Mouse (Mus musculus) midbrain, postnatal 0 days (tissue): ENCODE data around the gene Tle2. TPM values are rescaled to one million over a fixed set of nuclear protein-coding genes. Genes with fewer than 3 reads are reported as not detected.

Source experiments
- ATAC-seq: fragments of 200-750 bp; cut with Nextera tagmentation; 2 replicates; pipeline ENCODE4 v1.8.0; 2017; ENCODE audit warnings: moderate number of reproducible peaks, mild to moderate bottlenecking, moderate TSS enrichment, moderate library complexity; ENCODE audit not compliant: low FRiP score
- DNase-seq: peaks from one replicate; pipeline ENCODE4 v3.0.0-alpha.2; 2015; ENCODE audit warnings: low spot score
- H3K27ac ChIP-seq: fragments of 300-500 bp; sonication (generic); 2 replicates; pipeline ENCODE4 v1.5.1; 2014; ENCODE audit warnings: low read depth, mild to moderate bottlenecking, low read length, mixed read lengths
- H3K27me3 ChIP-seq: fragments of 300-500 bp; sonication (generic); 2 replicates; pipeline ENCODE4 v1.6.1; 2014; ENCODE audit warnings: low read length, control low read depth, mixed read lengths; ENCODE audit not compliant: insufficient read depth
- H3K36me3 ChIP-seq: fragments of 300-500 bp; sonication (generic); 2 replicates; pipeline ENCODE4 v1.6.1; 2014; ENCODE audit warnings: low read length, control low read depth, mixed read lengths; ENCODE audit not compliant: insufficient read depth
- H3K4me1 ChIP-seq: fragments of 300-500 bp; sonication (generic); 2 replicates; pipeline ENCODE4 v1.6.1; 2014; ENCODE audit warnings: mild to moderate bottlenecking, control low read depth, antibody characterized with exemption, low read length, mixed read lengths; ENCODE audit not compliant: insufficient read depth
- H3K4me2 ChIP-seq: fragments of 300-500 bp; sonication (generic); 2 replicates; pipeline ENCODE4 v1.6.1; 2014; ENCODE audit warnings: low read depth, mild to moderate bottlenecking, low read length, mixed read lengths; ENCODE audit not compliant: poor library complexity, severe bottlenecking
- H3K4me3 ChIP-seq: fragments of 300-500 bp; sonication (generic); 2 replicates; pipeline ENCODE4 v1.5.1; 2014; ENCODE audit warnings: low read depth, mild to moderate bottlenecking, low read length, moderate library complexity
- H3K9ac ChIP-seq: fragments of 300-500 bp; sonication (generic); replicated peaks from 2 replicates; pipeline ENCODE4 v1.6.1; 2014; ENCODE audit warnings: mild to moderate bottlenecking, low read length, moderate library complexity, mixed read lengths; ENCODE audit not compliant: poor library complexity, severe bottlenecking
- H3K9me3 ChIP-seq: fragments of 300-500 bp; sonication (generic); 2 replicates; pipeline ENCODE4 v1.6.1; 2016; ENCODE audit warnings: low read length, control low read depth
- CTCF ChIP-seq: IDR thresholded peaks from 2 replicates; pipeline ENCODE4 v1.5.1; 2016; ENCODE audit warnings: antibody characterized with exemption, mild to moderate bottlenecking
- WGBS: fragments of 180-500 bp; shearing (Covaris S2); extraction: QIAGEN DNeasy Blood & Tissue Kit; methylation state at CpG from one replicate; pipeline ENCODE4 v1.1.7; 2014; 5-methylcytosine and 5-hydroxymethylcytosine counted together
- polyA plus RNA-seq: library from polyadenylated mRNA; unstranded; fragments of >200 nt; fragmentation: Nextera tagmentation; extraction: Ambion mirVana; gene quantifications from 2 replicates; pipeline ENCODE4 v1.2.1, GENCODE M21; 2015
- total RNA-seq: library from RNA; depleted of rRNA; stranded (reverse); fragments of >200 nt; gene quantifications from 2 replicates; pipeline ENCODE4 v1.2.3, GENCODE M21; 2014

Tle2 gene
- total and polyA plus RNA-seq, 2 experiments from 2014 or later: 31.2 to 57.3 TPM

DNA sequence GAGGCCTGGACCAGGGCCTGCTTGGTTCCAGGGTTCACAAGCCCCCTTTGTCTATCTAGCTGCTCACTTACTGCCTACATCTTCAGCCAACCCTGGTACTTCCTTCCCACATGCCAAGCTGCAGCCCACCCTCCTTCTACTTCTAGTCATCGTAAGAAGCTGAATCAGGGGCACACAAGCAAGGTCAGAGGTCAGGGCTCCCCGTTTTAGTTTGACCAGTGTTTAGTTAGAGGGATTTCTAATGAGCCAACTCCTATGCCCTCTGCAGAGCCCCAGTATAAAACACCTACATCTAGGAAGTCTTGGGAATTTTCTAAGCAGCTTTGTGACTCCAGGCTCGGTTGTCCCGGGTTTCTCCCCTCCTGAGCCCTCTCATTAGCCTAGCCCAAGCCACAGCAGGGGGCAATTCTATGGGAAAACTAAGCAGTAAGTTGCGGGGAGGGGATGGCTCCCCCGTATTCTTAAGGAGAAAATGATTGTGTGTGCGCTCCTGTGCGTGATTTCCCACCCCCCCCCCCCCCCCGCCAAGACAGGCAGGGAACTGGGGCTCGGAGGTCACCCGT lies 4.0 kb upstream of the Tle2 start:
- peak overlapping the region; percentile 50; the same call in 1 of the 2 replicates for H3K9ac ChIP-seq
- H3K36me3 ChIP-seq: peaks cover 16% of the 10 kb centered on the region
- H3K9me3 ChIP-seq: no peaks in the 10 kb centered on the region
- H3K4me2 ChIP-seq: peak overlapping the region; percentile 74
- no peak for TF ChIP-seq CTCF
- H3K4me3 ChIP-seq: peak overlapping the region; percentile 35
- peak; percentile 60 for DNase-seq
- ATAC-seq: no peak
- peaks cover 14% of the 10 kb centered on the region for H3K27me3 ChIP-seq
- peak overlapping the region; percentile 71 for H3K27ac ChIP-seq
- 4% methylated on average over 8 of the region's 11 CpGs for WGBS
- H3K4me1 ChIP-seq: peaks cover 5% of the 10 kb centered on the region

DNA sequence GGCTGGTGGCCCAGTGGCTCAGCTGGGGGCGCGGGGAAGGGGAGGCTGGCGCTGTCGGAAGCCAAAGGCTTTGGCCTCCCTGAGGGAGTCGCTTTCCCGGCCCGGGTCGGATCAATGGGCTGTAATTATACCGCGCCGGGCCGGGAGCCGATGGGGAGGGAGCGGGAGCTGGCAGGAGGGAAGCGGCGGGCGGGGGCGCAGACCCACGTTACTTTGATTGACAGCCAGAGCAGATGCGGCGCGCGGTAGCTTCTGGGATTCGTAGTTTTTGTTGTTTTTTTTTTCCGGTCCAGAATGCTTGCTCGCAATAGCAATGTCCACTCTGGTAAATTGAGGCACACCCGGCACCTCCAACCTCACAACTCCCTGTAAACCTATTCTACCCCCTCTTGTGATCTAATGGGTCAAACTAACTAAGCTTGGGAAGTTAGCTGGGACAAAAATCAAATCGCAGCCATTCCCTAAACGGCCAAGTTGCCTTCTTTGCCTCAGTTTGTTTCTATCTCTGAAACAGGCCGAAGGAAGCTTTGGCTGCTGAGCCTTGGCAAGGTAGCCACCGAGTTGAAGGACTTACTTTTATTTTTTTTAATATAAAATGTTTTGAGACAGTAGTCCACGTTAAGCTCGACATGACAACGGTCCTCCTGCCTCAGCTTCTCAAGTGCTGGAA lies 3.4 kb upstream of the Tle2 start:
- Histone ChIP-seq H3K27me3 (peaks cover 14% of the 10 kb centered on the region), H3K9me3 (no peaks in the 10 kb centered on the region), H3K4me1 (peaks cover 8% of the 10 kb centered on the region), H3K9ac (peak overlapping the region; percentile 50; the same call in 1 of the 2 replicates), H3K36me3 (peaks cover 10% of the 10 kb centered on the region), H3K27ac (peak overlapping the region; percentile 71), H3K4me2 (peak overlapping the region; percentile 74), H3K4me3 (peak overlapping the region; percentile 35)
- ATAC-seq: peak; percentile 76
- DNase-seq: peak; percentile 95
- no peak for TF ChIP-seq CTCF
- under 1% methylated on average over 30 of the region's 34 CpGs for WGBS

DNA sequence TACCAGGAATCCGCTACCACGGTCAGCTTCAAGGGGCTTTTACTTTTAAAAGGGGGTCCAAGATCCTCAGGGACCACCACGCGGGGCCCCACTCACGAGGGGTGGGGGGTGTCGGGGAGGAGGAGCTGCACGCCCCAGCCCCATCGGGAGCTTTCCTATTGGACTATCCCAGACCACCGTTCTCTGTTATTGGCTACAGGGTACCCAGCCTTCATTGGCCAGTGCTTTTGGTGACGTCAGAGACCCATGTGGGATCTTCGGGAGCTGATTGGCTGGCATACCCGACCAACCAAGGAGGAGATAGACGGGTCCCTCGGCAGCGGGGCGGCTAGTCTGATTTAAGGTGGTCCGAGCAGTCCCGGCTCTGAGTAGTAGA lies 2.9 kb upstream of the Tle2 start:
- Histone ChIP-seq H3K4me1 (peaks cover 9% of the 10 kb centered on the region), H3K9ac (no peak overlapping the region)
- WGBS: under 1% methylated on average over 18 of the region's 18 CpGs

DNA sequence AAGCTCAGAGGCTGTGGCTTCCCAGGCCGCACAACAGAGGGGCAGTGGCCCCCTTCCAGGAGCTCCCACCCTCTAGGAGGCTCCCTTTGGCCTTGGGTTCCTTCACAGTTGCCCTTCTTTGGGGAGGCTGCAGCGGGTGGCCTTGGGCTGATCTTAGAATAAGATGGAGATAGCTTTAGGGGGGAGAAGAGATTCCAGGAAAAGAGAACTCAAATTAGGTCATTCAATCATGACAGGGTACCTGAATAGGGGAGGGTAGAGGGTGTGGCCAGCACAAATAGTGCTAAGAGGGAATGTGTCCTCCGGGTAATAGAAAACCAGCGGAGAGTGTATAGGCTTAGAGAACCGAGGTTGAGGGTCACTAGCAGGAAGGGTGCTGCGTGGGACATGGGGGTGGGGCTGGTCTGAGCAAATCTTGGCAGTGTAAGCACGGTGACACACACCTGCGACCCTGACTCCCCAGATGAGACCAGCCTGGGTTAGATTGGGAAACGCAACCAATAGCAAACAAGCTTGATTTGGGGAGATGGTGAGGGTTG lies 2.2 kb upstream of the Tle2 start:
- H3K9me3 ChIP-seq: no peaks in the 10 kb centered on the region
- H3K4me2 ChIP-seq: peak overlapping the region; percentile 36
- TF ChIP-seq CTCF: no peak
- H3K4me3 ChIP-seq: peak overlapping the region; percentile 9
- DNase-seq (no peak), ATAC-seq (no peak)
- no peak overlapping the region for H3K27ac ChIP-seq
- peaks cover 9% of the 10 kb centered on the region for H3K4me1 ChIP-seq
- no peaks in the 10 kb centered on the region for H3K36me3 ChIP-seq
- peaks cover 17% of the 10 kb centered on the region for H3K27me3 ChIP-seq
- 6% methylated on average over 9 of the region's 9 CpGs for WGBS
- H3K9ac ChIP-seq: no peak overlapping the region

More for the DNA sequence above, 2.9 kb upstream of the Tle2 start:
- peaks cover 18% of the 10 kb centered on the region for H3K27me3 ChIP-seq
- no peaks in the 10 kb centered on the region for H3K9me3 ChIP-seq
- H3K4me3 ChIP-seq: peak overlapping the region; percentile 35
- ATAC-seq (peak; percentile 94), DNase-seq (peak; percentile 100)
- H3K27ac ChIP-seq: no peak overlapping the region
- no peak for TF ChIP-seq CTCF
- H3K4me2 ChIP-seq: peak overlapping the region; percentile 74
- H3K36me3 ChIP-seq: peaks cover 4% of the 10 kb centered on the region; the same call in 1 of the 2 replicates

DNA sequence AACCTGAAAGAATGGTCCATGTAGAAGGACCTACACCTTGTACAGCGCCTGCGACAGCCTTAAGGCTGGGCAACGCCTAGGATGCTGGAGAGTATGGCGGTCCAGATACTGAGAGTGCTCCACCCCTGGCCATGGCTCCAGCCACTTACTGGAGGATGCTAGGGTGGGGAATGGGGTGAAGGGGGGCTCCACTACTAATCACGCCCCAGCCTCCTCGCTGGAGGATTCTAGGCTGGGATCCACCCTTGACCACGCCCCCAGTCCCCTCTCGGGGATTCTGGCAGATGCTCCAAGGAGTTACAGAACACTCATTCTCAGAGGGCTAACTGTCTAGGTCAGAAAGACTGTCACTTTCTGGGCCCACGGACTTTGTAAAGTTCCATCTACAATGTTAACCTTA lies 1.4 kb upstream of the Tle2 start:
- Histone ChIP-seq H3K9ac (no peak overlapping the region), H3K4me2 (no peak overlapping the region), H3K4me1 (peaks cover 9% of the 10 kb centered on the region), H3K27ac (no peak overlapping the region), H3K9me3 (no peaks in the 10 kb centered on the region), H3K36me3 (no peaks in the 10 kb centered on the region), H3K4me3 (no peak overlapping the region), H3K27me3 (peaks cover 15% of the 10 kb centered on the region)
- 19% methylated on average over 9 of the region's 9 CpGs for WGBS
- TF ChIP-seq CTCF: no peak
- ATAC-seq: no peak
- DNase-seq: no peak

DNA sequence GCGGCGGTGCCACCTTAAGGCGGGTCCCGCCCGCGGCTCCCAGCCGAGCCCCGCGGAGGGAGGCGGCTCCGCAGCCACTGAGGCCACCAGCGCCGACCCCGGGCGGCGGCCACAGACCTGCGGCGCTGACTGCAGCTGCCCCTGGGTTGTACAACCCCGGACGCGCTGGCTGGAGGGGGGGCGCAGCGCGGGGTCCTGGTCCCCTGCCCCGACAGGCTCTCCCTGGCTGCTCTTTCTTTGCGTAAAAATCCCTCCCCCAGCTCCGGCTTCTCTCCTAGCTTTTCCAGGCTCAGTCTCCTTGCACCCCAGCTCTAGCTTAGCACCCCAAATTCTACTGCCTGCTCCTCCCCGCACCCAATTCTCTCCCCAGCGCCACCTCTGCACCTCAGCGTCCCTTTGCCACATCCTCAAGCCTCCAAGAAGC lies 859 bp downstream of the Tle2 start:
- DNase-seq: no peak

More for the DNA sequence above, 859 bp downstream of the Tle2 start:
- peak overlapping the region; percentile 66 for H3K4me3 ChIP-seq
- peak overlapping the region; percentile 58 for H3K9ac ChIP-seq
- H3K4me2 ChIP-seq: peak overlapping the region; percentile 82
- no peak overlapping the region for H3K27ac ChIP-seq
- ATAC-seq: no peak
- H3K4me1 ChIP-seq: peaks cover 9% of the 10 kb centered on the region
- H3K9me3 ChIP-seq: no peaks in the 10 kb centered on the region
- H3K36me3 ChIP-seq: no peaks in the 10 kb centered on the region
- no peak for TF ChIP-seq CTCF
- 0% methylated on average over 25 of the region's 30 CpGs for WGBS
- peaks cover 15% of the 10 kb centered on the region for H3K27me3 ChIP-seq
